9 mouse cellular contexts compared by ENCODE assay signal in the genomic region with DNA sequence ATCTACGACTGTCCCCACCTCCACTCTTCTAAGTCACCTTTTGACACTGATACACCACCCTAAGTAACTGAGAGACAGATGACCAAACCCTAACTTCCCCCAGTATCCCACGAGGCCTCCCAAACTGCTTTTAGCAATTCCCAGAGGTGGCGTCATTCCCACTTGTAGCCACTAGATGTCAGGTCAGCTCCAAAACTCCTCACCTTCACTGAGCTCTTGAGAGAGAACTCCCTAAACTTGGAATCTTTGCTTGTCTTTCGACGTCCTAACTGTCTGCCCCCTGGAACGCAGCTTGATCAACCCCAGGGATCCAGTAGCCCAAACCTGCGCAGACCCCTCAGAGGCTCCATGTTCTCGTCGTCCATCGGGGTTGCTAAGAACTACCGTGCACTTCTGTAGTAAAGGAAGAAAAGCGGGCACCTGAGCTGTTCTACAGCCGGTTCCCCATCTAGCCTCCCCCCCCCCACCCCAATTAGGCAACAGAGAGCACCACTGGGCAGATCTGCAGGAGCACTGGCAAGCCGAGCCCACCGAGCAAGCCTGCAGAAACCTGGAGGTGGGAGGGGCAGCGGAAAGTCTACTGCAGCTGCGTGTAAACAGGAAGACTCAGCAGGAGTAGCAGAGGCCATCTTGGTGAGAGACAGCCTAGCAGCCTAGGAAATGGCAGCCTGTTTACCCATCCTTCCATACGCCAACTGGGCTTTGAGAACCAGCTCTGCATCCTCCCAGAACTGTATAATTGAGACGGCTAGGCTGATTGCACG. TPM values are rescaled to one million over a fixed set of nuclear protein-coding genes. Genes with fewer than 3 reads are reported as not detected.
A peak's percentile ranks its signal among the peaks of the same experiment; 100 is the strongest.
DNase-seq lines count a peak whose midpoint lies in the region; ATAC-seq and TF ChIP-seq lines count a peak whose summit lies in the region.
"Had no signal": no experiment of that assay in that cellular context is flagged by ENCODE, and none has a peak within 500 bp of the region (broad histone marks: within the 10 kb centered on the region; RNA-seq: fewer than 3 reads in every experiment).

No protein-coding gene starts in this region.

- peak; percentile 85 for TF ChIP-seq CTCF in gastrocnemius, adult 2 months (IDR thresholded peaks at IDR 0.05)
- peak; percentile 91 for TF ChIP-seq CTCF in lung, postnatal 0 days (IDR thresholded peaks at IDR 0.05)

- H3K27ac ChIP-seq in hindbrain, embryonic 11.5 days (ENCODE audit: low read depth, low read length), result no peak overlapping the region
- no peak overlapping the region for H3K27ac ChIP-seq in hindbrain, embryonic 13.5 days
- peak overlapping the region; percentile 38; the same call in 1 of the 2 replicates for H3K27ac ChIP-seq in gastrocnemius, adult 2 months
- H3K27ac ChIP-seq in lung, postnatal 0 days (ENCODE audit: low read length), result no peak overlapping the region

- no peaks in the 10 kb centered on the region for H3K36me3 ChIP-seq in hindbrain, embryonic 11.5 days (ENCODE audit: control insufficient read depth, insufficient read depth, low read length)
- H3K36me3 ChIP-seq in hindbrain, embryonic 13.5 days, result no peaks in the 10 kb centered on the region
- H3K36me3 ChIP-seq in lung, postnatal 0 days (ENCODE audit: insufficient read depth, low read length), result no peaks in the 10 kb centered on the region

- peaks cover 2% of the 10 kb centered on the region; the same call in 1 of the 2 replicates for H3K27me3 ChIP-seq in hindbrain, embryonic 11.5 days (ENCODE audit: control insufficient read depth, insufficient read depth, low read length)
- 0 out of 2 replicates have a peak, but pooled peaks cover 3% of the 10 kb centered on the region for H3K27me3 ChIP-seq in hindbrain, embryonic 13.5 days
- no peaks in the 10 kb centered on the region for H3K27me3 ChIP-seq in lung, postnatal 0 days (replicated peaks; ENCODE audit: insufficient read depth, low read length)

- intact Hi-C loops in gastrocnemius, adult 2 months (cut with DNase I), result loop anchor here (2.0 kb wide), 2 partner anchors 207 to 285 kb away; no protein-coding TSS in a partner anchor

- H3K4me1 ChIP-seq in hindbrain, embryonic 11.5 days (replicated peaks; ENCODE audit: control insufficient read depth, insufficient read depth, low read length), result no peaks in the 10 kb centered on the region; the same call in 1 of the 2 replicates
- peaks cover 23% of the 10 kb centered on the region for H3K4me1 ChIP-seq in hindbrain, embryonic 13.5 days (replicated peaks)
- H3K4me1 ChIP-seq in lung, postnatal 0 days (ENCODE audit: insufficient read depth, low read depth, low read length), result no peaks in the 10 kb centered on the region

- TF ChIP-seq EP300 in lung, postnatal 0 days (IDR thresholded peaks at IDR 0.05), result no peak

- 36% methylated on average over 20 of the region's 20 CpGs for WGBS in hindbrain, embryonic 11.5 days
- WGBS in hindbrain, embryonic 13.5 days, result 38% methylated on average over 20 of the region's 20 CpGs
- 34% methylated on average over 20 of the region's 20 CpGs for WGBS in lung, postnatal 0 days

- no peak overlapping the region for H3K4me3 ChIP-seq in hindbrain, embryonic 11.5 days (ENCODE audit: low read depth, low read length)
- H3K4me3 ChIP-seq in hindbrain, embryonic 13.5 days, result no peak overlapping the region
- no peak overlapping the region for H3K4me3 ChIP-seq in gastrocnemius, adult 2 months
- H3K4me3 ChIP-seq in lung, postnatal 0 days (ENCODE audit: low read depth, low read length), result no peak overlapping the region

- no peak overlapping the region for H3K9ac ChIP-seq in hindbrain, embryonic 11.5 days (ENCODE audit: low read depth, low read length)
- H3K9ac ChIP-seq in hindbrain, embryonic 13.5 days, result no peak overlapping the region
- no peak overlapping the region for H3K9ac ChIP-seq in lung, postnatal 0 days (replicated peaks; ENCODE audit: low read depth)

- ATAC-seq in hindbrain, embryonic 11.5 days (ENCODE audit: low FRiP score), result no peak
- ATAC-seq in hindbrain, embryonic 13.5 days (ENCODE audit: low FRiP score), result no peak
- no peak for ATAC-seq in lung, postnatal 0 days

- no peak overlapping the region for H3K4me2 ChIP-seq in hindbrain, embryonic 11.5 days (replicated peaks; ENCODE audit: low read depth, low read length)
- no peak overlapping the region for H3K4me2 ChIP-seq in hindbrain, embryonic 13.5 days
- no peak overlapping the region for H3K4me2 ChIP-seq in lung, postnatal 0 days (replicated peaks; ENCODE audit: low read depth, low read length)

- H3K9me3 ChIP-seq in hindbrain, embryonic 11.5 days (ENCODE audit: control insufficient read depth, low read length), result no peaks in the 10 kb centered on the region
- no peaks in the 10 kb centered on the region for H3K9me3 ChIP-seq in hindbrain, embryonic 13.5 days
- H3K9me3 ChIP-seq in lung, postnatal 0 days (ENCODE audit: low read length), result no peaks in the 10 kb centered on the region

- peak; percentile 81 for DNase-seq in hindbrain, embryonic 11.5 days (ENCODE audit: low spot score)
- peak; percentile 68 for DNase-seq in MN1 (ENCODE audit: low spot score)
- DNase-seq in cerebellum, adult 8-10 months, result peak; percentile 63
- DNase-seq in gastrocnemius, adult 2 months, result peak; percentile 64
- peak; percentile 53 to 78 for DNase-seq in kidney, postnatal 36 days
- DNase-seq in lung, postnatal 0 days (ENCODE audit: low spot score), result peak; percentile 76
- peak; percentile 64 for DNase-seq in right cerebral cortex, postnatal 14 days

RNA-seq across cellular contexts. Expression of a gene that starts 33.9 kb away (rescaled TPM):
- not detected in 2 replicates for polyA plus RNA-seq in hindbrain, embryonic 11.5 days (2014; fragmentation: Nextera tagmentation; extraction: Ambion mirVana)
- polyA plus RNA-seq in hindbrain, embryonic 13.5 days (2015; fragmentation: Nextera tagmentation; extraction: Ambion mirVana), result not detected in 2 replicates
- not detected for total RNA-seq in gastrocnemius, adult 2 months (2021)
- not detected in 2 replicates for polyA plus RNA-seq in lung, postnatal 0 days (2015; fragmentation: Nextera tagmentation; extraction: Ambion mirVana)
- total RNA-seq: left cerebral cortex, postnatal 36 days had no signal

RNA-seq across cellular contexts. Expression of a gene that starts 41.8 kb away (rescaled TPM):
- polyA plus RNA-seq in hindbrain, embryonic 11.5 days (2014; fragmentation: Nextera tagmentation; extraction: Ambion mirVana), result 8.4 and 11.6 TPM in 2 replicates
- polyA plus RNA-seq in hindbrain, embryonic 13.5 days (2015; fragmentation: Nextera tagmentation; extraction: Ambion mirVana), result 12.6 TPM in 2 replicates
- total RNA-seq in gastrocnemius, adult 2 months (2021), result 1 to 10 TPM; 3.9 to 4.8 TPM
- polyA plus RNA-seq in lung, postnatal 0 days (2015; fragmentation: Nextera tagmentation; extraction: Ambion mirVana), result 4.2 and 5.2 TPM in 2 replicates
